Mouse (Mus musculus): ENCODE measurements around the gene Gm2663. TPM values are rescaled to one million over a fixed set of nuclear protein-coding genes. Genes with fewer than 3 reads are reported as not detected.
"Not testable (repeated sequence)": the region's sequence is repeated elsewhere in the genome, so short reads cannot be mapped to it uniquely, and the experiment has no call there.

The Gm2663 gene
- polyA plus RNA-seq, 1 experiment from 2014 or later = 0.39 TPM

DNA sequence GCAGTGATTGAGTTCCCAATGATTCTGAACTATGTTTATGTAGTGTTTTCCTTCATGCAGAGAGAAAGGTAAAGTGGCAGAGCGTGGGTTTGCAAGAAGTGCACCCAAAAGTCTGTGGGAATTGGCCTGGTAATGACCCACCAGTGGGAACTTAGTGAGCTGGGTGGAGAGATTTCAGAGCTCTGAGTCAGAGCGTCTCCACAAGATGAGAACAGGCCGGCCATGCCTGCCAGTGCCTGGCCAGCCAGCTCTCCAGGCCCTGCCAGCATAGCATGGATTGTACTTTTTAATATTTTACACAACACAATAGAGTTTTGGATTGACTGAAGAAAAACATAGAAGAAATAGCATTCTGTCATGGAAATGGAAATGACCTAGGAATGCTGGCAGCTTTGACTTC, 31.5 kb upstream of the Gm2663 start:
- ATAC-seq = no peak
- no peak overlapping the region for H3K4me3 ChIP-seq (ENCODE audit: low read length)

DNA sequence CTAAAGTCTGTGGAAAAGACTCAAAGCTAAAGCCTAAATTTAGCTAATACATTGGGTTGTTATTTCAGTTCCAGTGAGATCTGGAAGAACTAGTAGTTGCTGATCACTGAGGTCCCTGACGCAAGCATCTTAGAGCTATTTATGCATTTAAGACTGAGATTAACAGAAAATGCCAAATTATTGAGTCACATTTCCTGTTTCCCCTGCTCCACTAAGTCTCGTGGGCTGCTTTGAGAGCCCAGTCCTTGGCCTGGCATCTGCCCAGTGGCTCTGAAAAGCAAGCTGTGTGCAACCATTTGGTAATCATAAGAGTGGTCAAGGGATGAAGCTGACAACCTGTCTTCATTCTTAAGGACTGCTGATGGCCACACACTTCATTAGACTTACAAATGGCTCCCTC, 27.8 kb upstream of the Gm2663 start:
- ATAC-seq = no peak
- Histone ChIP-seq H3K27ac (ENCODE audit: low read length) (no peak overlapping the region), H3K4me1 (ENCODE audit: control insufficient read depth, insufficient read depth, low read length) (no peaks in the 10 kb centered on the region), H3K36me3 (ENCODE audit: control insufficient read depth, insufficient read depth, low read length) (no peaks in the 10 kb centered on the region), H3K27me3 (replicated peaks; ENCODE audit: control insufficient read depth, insufficient read depth, low read length) (no peaks in the 10 kb centered on the region), H3K9ac (ENCODE audit: low read depth, low read length) (no peak overlapping the region), H3K9me3 (ENCODE audit: control insufficient read depth, low read length) (no peaks in the 10 kb centered on the region), H3K4me3 (ENCODE audit: low read length) (no peak overlapping the region), H3K4me2 (ENCODE audit: low read depth, low read length) (no peak overlapping the region)
- 39% methylated on average over 2 of the region's 2 CpGs for WGBS

More for the DNA sequence above, 31.5 kb upstream of the Gm2663 start:
- Histone ChIP-seq H3K27ac (ENCODE audit: low read length) (no peak overlapping the region), H3K9me3 (ENCODE audit: control insufficient read depth, low read length) (no peaks in the 10 kb centered on the region), H3K4me2 (ENCODE audit: low read depth, low read length) (no peak overlapping the region), H3K9ac (ENCODE audit: low read depth, low read length) (no peak overlapping the region), H3K36me3 (ENCODE audit: control insufficient read depth, insufficient read depth, low read length) (no peaks in the 10 kb centered on the region), H3K27me3 (replicated peaks; ENCODE audit: control insufficient read depth, insufficient read depth, low read length) (no peaks in the 10 kb centered on the region), H3K4me1 (ENCODE audit: control insufficient read depth, insufficient read depth, low read length) (no peaks in the 10 kb centered on the region)
- 86% methylated on average over 3 of the region's 3 CpGs for WGBS

DNA sequence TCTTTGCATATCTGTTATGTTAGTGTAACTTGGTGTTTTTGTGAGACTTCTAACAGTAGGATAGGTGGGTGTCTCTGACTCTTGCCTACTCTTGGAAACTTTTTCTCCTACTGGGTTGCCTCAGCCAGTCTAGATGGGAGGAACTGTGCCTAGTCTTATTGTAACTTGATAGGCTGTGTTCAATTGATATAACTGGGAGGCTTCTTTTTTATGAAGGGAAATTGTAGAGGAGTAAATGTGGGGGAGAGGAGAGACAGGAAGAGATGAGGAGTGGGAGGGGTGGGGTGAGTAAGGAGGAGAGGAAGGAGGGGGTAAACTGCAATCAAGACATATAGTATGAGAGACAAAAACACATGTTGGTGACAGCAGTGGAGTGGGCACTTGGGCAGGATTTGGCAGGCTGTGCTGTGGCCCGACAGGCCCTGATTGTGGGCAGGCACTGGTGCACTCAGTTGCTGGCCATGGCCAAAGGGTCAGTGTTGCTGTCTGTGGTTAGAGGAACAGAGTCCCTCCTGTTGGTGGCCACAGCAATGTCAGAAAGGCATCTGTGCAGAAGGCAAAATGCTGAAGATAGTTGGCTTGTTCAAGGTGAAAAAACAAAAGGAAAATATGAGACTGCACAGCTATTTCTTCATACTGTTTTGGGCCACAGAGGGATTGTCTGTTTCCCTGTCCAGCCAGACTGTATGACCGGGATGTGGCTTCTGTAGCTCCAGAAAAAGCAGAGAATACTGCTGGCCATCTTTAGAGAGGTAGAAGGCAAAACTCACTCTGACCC, 26.8 kb upstream of the Gm2663 start:
- Histone ChIP-seq H3K4me2 (ENCODE audit: low read depth, low read length) (no peak overlapping the region), H3K9me3 (ENCODE audit: control insufficient read depth, low read length) (no peaks in the 10 kb centered on the region), H3K36me3 (ENCODE audit: control insufficient read depth, insufficient read depth, low read length) (no peaks in the 10 kb centered on the region), H3K4me3 (ENCODE audit: low read length) (no peak overlapping the region), H3K27ac (ENCODE audit: low read length) (no peak overlapping the region), H3K9ac (ENCODE audit: low read depth, low read length) (no peak overlapping the region), H3K27me3 (replicated peaks; ENCODE audit: control insufficient read depth, insufficient read depth, low read length) (no peaks in the 10 kb centered on the region), H3K4me1 (ENCODE audit: control insufficient read depth, insufficient read depth, low read length) (no peaks in the 10 kb centered on the region)
- 77% methylated on average over 2 of the region's 2 CpGs for WGBS
- no peak for ATAC-seq

DNA sequence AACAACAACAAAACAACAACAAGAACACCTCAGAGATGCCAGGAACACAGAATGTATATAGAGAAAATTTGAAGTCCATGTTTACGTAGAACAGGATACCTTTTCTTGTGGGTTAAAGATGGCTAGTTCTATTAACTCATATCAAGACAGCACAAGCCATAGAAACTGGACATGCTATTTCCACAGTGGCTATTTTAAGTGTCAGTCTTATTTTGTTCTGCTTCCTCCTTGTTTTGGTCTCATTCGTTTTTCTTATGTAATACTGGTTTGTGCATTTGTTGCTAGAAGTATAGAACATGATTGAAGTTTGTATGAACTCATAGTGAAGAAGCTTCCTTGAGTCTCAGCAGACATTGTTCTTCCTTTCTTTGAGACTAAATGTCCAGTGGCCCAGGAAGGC, 19.9 kb upstream of the Gm2663 start:
- H3K9ac ChIP-seq (ENCODE audit: low read depth, low read length) = no peak overlapping the region
- H3K4me3 ChIP-seq (ENCODE audit: low read length) = no peak overlapping the region
- no peaks in the 10 kb centered on the region for H3K36me3 ChIP-seq (ENCODE audit: control insufficient read depth, insufficient read depth, low read length)
- H3K4me2 ChIP-seq (ENCODE audit: low read depth, low read length) = no peak overlapping the region
- H3K27me3 ChIP-seq (replicated peaks; ENCODE audit: control insufficient read depth, insufficient read depth, low read length) = no peaks in the 10 kb centered on the region
- 88% methylated on average over 2 of the region's 2 CpGs for WGBS
- H3K9me3 ChIP-seq (ENCODE audit: control insufficient read depth, low read length) = no peaks in the 10 kb centered on the region
- no peak overlapping the region for H3K27ac ChIP-seq (ENCODE audit: low read length)
- ATAC-seq = no peak
- no peaks in the 10 kb centered on the region for H3K4me1 ChIP-seq (ENCODE audit: control insufficient read depth, insufficient read depth, low read length)

DNA sequence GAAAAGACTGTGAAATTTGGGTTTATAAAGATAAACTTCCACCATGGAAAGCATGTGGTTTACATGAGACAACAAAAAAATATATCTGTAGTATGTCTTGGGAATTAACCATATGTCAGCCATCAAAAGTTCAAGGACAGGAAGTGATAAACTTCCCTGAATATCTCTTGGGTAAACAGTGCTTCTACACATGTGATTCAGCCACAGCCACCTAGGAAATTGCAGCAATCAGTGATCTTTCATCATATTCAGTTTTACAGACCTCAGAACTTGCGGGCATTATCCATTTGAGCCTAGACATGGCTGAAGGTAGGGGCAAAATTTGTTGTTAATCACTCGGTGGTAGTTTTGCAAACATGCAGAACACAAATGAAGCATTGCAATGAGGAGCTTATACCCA, 19.4 kb upstream of the Gm2663 start:
- Histone ChIP-seq H3K27ac (ENCODE audit: low read length) (no peak overlapping the region), H3K9ac (ENCODE audit: low read depth, low read length) (no peak overlapping the region), H3K4me1 (ENCODE audit: control insufficient read depth, insufficient read depth, low read length) (no peaks in the 10 kb centered on the region), H3K36me3 (ENCODE audit: control insufficient read depth, insufficient read depth, low read length) (no peaks in the 10 kb centered on the region), H3K9me3 (ENCODE audit: control insufficient read depth, low read length) (no peaks in the 10 kb centered on the region), H3K4me2 (ENCODE audit: low read depth, low read length) (no peak overlapping the region), H3K4me3 (ENCODE audit: low read length) (no peak overlapping the region), H3K27me3 (replicated peaks; ENCODE audit: control insufficient read depth, insufficient read depth, low read length) (no peaks in the 10 kb centered on the region)
- peak; percentile 26; the same call in 1 of the 2 replicates for ATAC-seq
- 64% methylated on average over 2 of the region's 2 CpGs for WGBS

DNA sequence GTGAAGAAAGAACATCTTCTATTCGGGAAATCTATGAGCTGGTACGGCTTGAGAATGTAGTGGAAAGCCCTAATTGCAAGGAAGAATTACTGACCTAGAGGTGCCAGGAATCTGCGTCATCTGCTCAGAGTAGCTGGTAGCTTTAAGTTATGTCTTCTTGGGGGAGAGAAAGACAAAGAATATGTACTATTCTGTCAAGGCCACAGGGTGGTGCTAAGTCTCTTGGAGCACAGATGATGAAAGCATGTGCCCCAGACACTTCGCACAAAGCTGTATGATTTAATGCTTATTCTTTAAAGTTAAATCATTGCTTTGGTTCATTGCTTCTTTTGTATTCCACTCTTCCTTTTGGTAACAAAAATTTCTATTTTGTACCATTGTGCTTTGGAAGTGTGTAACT, 15.8 kb upstream of the Gm2663 start:
- Histone ChIP-seq H3K27ac (ENCODE audit: low read length) (no peak overlapping the region), H3K36me3 (ENCODE audit: control insufficient read depth, insufficient read depth, low read length) (no peaks in the 10 kb centered on the region), H3K9ac (ENCODE audit: low read depth, low read length) (no peak overlapping the region), H3K4me2 (ENCODE audit: low read depth, low read length) (no peak overlapping the region), H3K4me1 (ENCODE audit: control insufficient read depth, insufficient read depth, low read length) (no peaks in the 10 kb centered on the region), H3K9me3 (ENCODE audit: control insufficient read depth, low read length) (no peaks in the 10 kb centered on the region), H3K4me3 (ENCODE audit: low read length) (no peak overlapping the region), H3K27me3 (replicated peaks; ENCODE audit: control insufficient read depth, insufficient read depth, low read length) (no peaks in the 10 kb centered on the region)
- no peak for ATAC-seq
- WGBS = 72% methylated on average over 4 of the region's 4 CpGs

DNA sequence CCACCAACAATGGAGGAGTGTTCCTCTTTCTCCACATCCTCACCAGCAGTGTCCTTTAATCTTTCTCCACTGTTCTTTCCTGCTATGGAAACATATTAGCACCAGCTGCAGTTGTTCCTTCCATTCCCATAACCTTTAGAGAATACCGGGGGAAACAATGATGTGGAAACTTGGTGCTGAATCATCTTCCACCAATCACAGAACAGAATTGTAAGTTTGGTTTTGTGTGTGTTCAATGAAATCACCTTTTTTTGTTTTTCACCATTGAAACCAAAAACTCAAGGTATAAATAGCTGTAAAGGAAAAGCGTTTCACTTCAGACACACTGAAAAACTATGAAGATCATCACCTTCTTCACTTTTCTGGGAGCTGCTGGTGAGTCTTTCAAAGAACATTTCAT, 34.8 kb downstream of the Gm2663 start, which contains the start of gene 1810009J06Rik:
TSS of gene 1810009J06Rik (plus strand) at position 301 of the 400 bp plus-strand sequence.
- H3K9ac ChIP-seq (ENCODE audit: low read depth, low read length); ATAC-seq; H3K9me3 ChIP-seq (ENCODE audit: control insufficient read depth, low read length); H3K36me3 ChIP-seq (ENCODE audit: control insufficient read depth, insufficient read depth, low read length); H3K4me1 ChIP-seq (ENCODE audit: control insufficient read depth, insufficient read depth, low read length); H3K4me2 ChIP-seq (ENCODE audit: low read depth, low read length); H3K27ac ChIP-seq (ENCODE audit: low read length); H3K27me3 ChIP-seq (replicated peaks; ENCODE audit: control insufficient read depth, insufficient read depth, low read length); H3K4me3 ChIP-seq (ENCODE audit: low read length): not testable (repeated sequence)
- WGBS = 90% methylated on average over 2 of the region's 2 CpGs

DNA sequence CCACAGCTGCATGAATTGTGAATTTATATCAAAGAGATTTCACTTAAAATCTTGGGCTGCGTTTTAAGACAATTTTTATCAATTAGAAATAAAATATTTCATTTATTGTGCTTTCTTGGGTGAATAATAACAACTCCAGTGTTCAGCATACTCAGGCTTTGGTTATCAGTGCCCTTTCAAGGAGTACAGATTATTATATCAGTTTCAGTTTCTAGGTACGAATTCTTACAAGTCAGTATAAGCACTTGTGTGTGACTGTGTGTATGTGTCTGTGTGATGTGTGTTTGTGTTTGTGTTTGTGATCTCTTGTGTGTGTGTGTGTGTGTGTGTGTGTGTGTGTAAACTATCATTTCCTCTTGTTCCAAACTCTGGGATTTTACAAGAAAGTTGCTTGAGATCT, 45.6 kb downstream of the Gm2663 start:
- H3K27ac ChIP-seq (ENCODE audit: low read length) = no peak overlapping the region
- 51% methylated on average over 2 of the region's 2 CpGs for WGBS
- no peaks in the 10 kb centered on the region for H3K36me3 ChIP-seq (ENCODE audit: control insufficient read depth, insufficient read depth, low read length)
- H3K4me1 ChIP-seq (ENCODE audit: control insufficient read depth, insufficient read depth, low read length) = no peaks in the 10 kb centered on the region
- H3K4me3 ChIP-seq (ENCODE audit: low read length) = no peak overlapping the region
- 0 out of 2 replicates have a peak, but pooled peaks have one; percentile 50 for ATAC-seq
- no peak overlapping the region for H3K4me2 ChIP-seq (ENCODE audit: low read depth, low read length)
- no peaks in the 10 kb centered on the region for H3K9me3 ChIP-seq (ENCODE audit: control insufficient read depth, low read length)
- no peak overlapping the region for H3K9ac ChIP-seq (ENCODE audit: low read depth, low read length)
- H3K27me3 ChIP-seq (replicated peaks; ENCODE audit: control insufficient read depth, insufficient read depth, low read length) = no peaks in the 10 kb centered on the region

DNA sequence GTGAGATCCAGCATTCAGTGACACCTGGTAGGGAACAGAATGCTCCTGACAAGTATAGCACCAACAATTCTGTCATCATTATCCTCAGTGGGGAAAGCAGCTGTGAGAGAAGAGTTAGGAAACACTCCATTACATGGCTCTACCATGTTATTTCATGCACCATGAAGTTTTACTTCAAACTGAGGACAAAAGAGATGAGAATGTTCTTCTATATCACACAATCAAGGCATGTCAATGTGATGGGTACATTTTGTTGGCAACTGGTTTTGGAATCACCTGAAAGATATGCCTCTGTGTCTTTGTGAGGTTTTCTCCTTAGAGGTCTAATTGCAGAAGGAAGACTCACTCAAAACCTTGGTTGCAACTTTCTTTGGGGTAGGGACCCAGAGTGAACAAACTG, 47.5 kb downstream of the Gm2663 start, which contains the start of gene Gm4744:
TSS of gene Gm4744 (minus strand) at position 101 of the 400 bp plus-strand sequence.
- H3K4me1 ChIP-seq (ENCODE audit: control insufficient read depth, insufficient read depth, low read length) = no peaks in the 10 kb centered on the region
- H3K9ac ChIP-seq (ENCODE audit: low read depth, low read length) = no peak within 1 kb of the TSS
- no peak within 1 kb of the TSS for H3K4me3 ChIP-seq (ENCODE audit: low read length)
- H3K36me3 ChIP-seq (ENCODE audit: control insufficient read depth, insufficient read depth, low read length) = no peaks in the 10 kb centered on the region
- H3K4me2 ChIP-seq (ENCODE audit: low read depth, low read length) = no peak within 1 kb of the TSS
- ATAC-seq = no peak
- H3K9me3 ChIP-seq (ENCODE audit: control insufficient read depth, low read length) = no peaks in the 10 kb centered on the region
- H3K27me3 ChIP-seq (replicated peaks; ENCODE audit: control insufficient read depth, insufficient read depth, low read length) = no peaks in the 10 kb centered on the region
- H3K27ac ChIP-seq (ENCODE audit: low read length) = no peak within 1 kb of the TSS

Measured in intestine, embryonic 16.5 days (tissue).